Mouse (Mus musculus): ENCODE measurements around the gene Gm36079.
"Not testable (repeated sequence)": the region's sequence is repeated elsewhere in the genome, so short reads cannot be mapped to it uniquely, and the experiment has no call there.

DNA sequence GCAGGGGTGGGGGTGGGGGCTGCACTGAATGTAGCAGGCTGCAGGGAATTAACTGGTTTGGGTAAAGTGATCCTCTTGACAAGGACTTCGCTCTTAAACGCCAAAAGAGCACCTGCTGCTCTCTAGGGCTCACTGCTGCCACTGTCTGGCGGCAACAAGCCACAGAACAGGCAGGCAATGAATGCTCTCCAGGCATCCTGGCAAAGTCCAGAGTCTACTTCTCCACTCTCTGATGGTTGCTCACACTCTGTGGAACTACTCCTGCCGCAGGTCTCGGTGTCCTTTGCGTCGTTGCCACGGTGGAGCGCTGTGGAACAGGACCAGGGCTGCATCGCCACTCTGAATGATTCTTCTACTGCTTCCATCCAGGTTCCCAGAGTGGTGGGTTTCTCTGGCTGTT is 7.8 kb upstream of the Gm36079 start:
- not testable (repeated sequence) for TF ChIP-seq CTCF (conservative IDR thresholded peaks at IDR 0.05; ENCODE audit: insufficient read depth, insufficient read length, low read depth, low read length); POLR2A (IDR thresholded peaks at IDR 0.05; ENCODE audit: low read depth, low read length)

All from kidney, adult 2 months (tissue).